Mouse (Mus musculus) retina, embryonic 14.5 days (tissue): Measurements from ENCODE around the gene Olfr937.

ENCODE experiments used
- DNase-seq: peaks from one replicate; pipeline ENCODE4 v3.0.0-alpha.2; 2015; ENCODE audit warnings: low spot score

Olfr937 gene

GRCm38 (mm10) chr9:39064851-39065250 is at the start of gene Olfr937:
TSS of gene Olfr937 (minus strand) at chr9:39064951.
- DNase-seq: no peak

- DNase-seq: no peak
Measured at GRCm38 (mm10) chr9:39078787-39079186, 14.0 kb upstream of the Olfr937 start, which contains the start of gene Olfr938. TSS of gene Olfr938 (minus strand) at chr9:39078887.

GRCm38 (mm10) chr9:39023277-39023676 is 41.5 kb downstream of the Olfr937 start, which contains the start of gene Olfr146:
TSS of gene Olfr146 (minus strand) at chr9:39023377.
- DNase-seq: no peak
